Mouse (Mus musculus) urinary bladder, postnatal 25 days (tissue): ENCODE measurements around the gene Qrfp.

ENCODE experiments used
- DNase-seq: peaks from one replicate; pipeline ENCODE4 v3.0.0; 2022; ENCODE audit warnings: low spot score

Qrfp gene

GRCm38 (mm10) chr2:31769631-31770111, 40.7 kb downstream of the Qrfp start:
- peak; percentile 24 for DNase-seq

GRCm38 (mm10) chr2:31769115-31769514, 41.3 kb downstream of the Qrfp start:
- DNase-seq: no peak

- DNase-seq: no peak
Observed at GRCm38 (mm10) chr2:31767815-31768214, 42.6 kb downstream of the Qrfp start.

GRCm38 (mm10) chr2:31767104-31767503, 43.3 kb downstream of the Qrfp start:
- no peak for DNase-seq

GRCm38 (mm10) chr2:31763271-31763670, 47.1 kb downstream of the Qrfp start:
- DNase-seq: no peak

GRCm38 (mm10) chr2:31762853-31763252, 47.5 kb downstream of the Qrfp start:
- no peak for DNase-seq

- no peak for DNase-seq
Observed at GRCm38 (mm10) chr2:31762155-31762554, 48.2 kb downstream of the Qrfp start.

- DNase-seq: no peak
Observed at GRCm38 (mm10) chr2:31761585-31761984, 48.8 kb downstream of the Qrfp start.

- DNase-seq: no peak
Observed at GRCm38 (mm10) chr2:31761115-31761531, 49.3 kb downstream of the Qrfp start.

GRCm38 (mm10) chr2:31760486-31760885, 49.9 kb downstream of the Qrfp start:
- DNase-seq: no peak

GRCm38 (mm10) chr2:31759751-31760460, 50.5 kb downstream of the Qrfp start:
- peak; percentile 81 for DNase-seq

- DNase-seq: no peak
Observed at GRCm38 (mm10) chr2:31758966-31759365, 51.4 kb downstream of the Qrfp start.

GRCm38 (mm10) chr2:31757472-31757871, 52.9 kb downstream of the Qrfp start:
- no peak for DNase-seq
